ENCODE assay signal across 21 mouse cellular contexts in the genomic region with DNA sequence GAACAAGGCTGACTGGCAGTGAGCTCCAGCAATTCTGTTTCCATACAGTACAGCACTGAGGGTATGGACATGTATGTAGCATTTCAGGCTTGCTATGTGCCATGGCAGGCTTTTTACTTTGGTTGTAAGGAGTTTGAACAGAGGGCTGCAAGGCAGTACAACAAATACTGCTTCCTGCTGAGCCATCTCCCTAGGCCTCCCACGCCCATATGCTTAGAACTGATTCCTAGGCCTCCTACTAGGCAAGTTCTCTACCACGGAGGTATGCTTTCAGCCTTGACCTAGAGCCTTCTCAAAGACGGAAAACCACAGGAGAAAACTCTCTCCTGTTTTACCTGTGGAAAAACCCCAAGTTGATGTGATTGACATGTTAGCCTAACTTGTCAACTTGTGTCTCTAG.
A peak's percentile ranks its signal among the peaks of the same experiment; 100 is the strongest.
DNase-seq lines count a peak whose midpoint lies in the region; ATAC-seq lines count a peak whose summit lies in the region.
"Had no signal": no experiment of that assay in that cellular context is flagged by ENCODE, and none has a peak within 500 bp of the region (broad histone marks: within the 10 kb centered on the region; RNA-seq: fewer than 3 reads in every experiment).

No protein-coding gene starts in this region.

- H3K9me3 ChIP-seq in liver, embryonic 12.5 days (replicated peaks) = no peaks in the 10 kb centered on the region
- no peaks in the 10 kb centered on the region for H3K9me3 ChIP-seq in midbrain, embryonic 10.5 days (replicated peaks)
- H3K9me3 ChIP-seq in forebrain, embryonic 15.5 days = no peaks in the 10 kb centered on the region
- H3K9me3 ChIP-seq: embryonic facial prominence, embryonic 15.5 days; forebrain, embryonic 10.5 days; G1E; heart, embryonic 12.5 days; hindbrain, embryonic 10.5 days; hindbrain, embryonic 15.5 days had no signal

- H3K9ac ChIP-seq in liver, embryonic 12.5 days = no peak overlapping the region
- H3K9ac ChIP-seq in forebrain, embryonic 15.5 days (replicated peaks) = no peak overlapping the region
- H3K9ac ChIP-seq: embryonic facial prominence, embryonic 15.5 days; heart, embryonic 12.5 days; hindbrain, embryonic 15.5 days had no signal

- H3K4me1 ChIP-seq in liver, embryonic 12.5 days = peaks cover 37% of the 10 kb centered on the region
- no peaks in the 10 kb centered on the region for H3K4me1 ChIP-seq in midbrain, embryonic 10.5 days
- no peaks in the 10 kb centered on the region for H3K4me1 ChIP-seq in forebrain, embryonic 15.5 days
- H3K4me1 ChIP-seq: embryonic facial prominence, embryonic 15.5 days; forebrain, embryonic 10.5 days; heart, embryonic 12.5 days; hindbrain, embryonic 10.5 days; hindbrain, embryonic 15.5 days had no signal

- peak; percentile 4 for DNase-seq in right cerebral cortex, adult 18-20 months
- no peak for DNase-seq in right cerebral cortex, postnatal 14 days
- DNase-seq in ZHBTc4 (ENCODE audit: low read depth, low spot score) = peak; percentile 23
- no peak for DNase-seq in midbrain, embryonic 10.5 days (ENCODE audit: low spot score)
- no peak for DNase-seq in adrenal gland, postnatal 4 days (ENCODE audit: low spot score in 2 of 2)
- DNase-seq: adrenal gland, postnatal 14 days; cerebellum, adult 2 months; cerebellum, postnatal 10 days; embryo, embryonic 11 days; gastrocnemius, postnatal 25 days had no signal

- no peaks in the 10 kb centered on the region for H3K27me3 ChIP-seq in liver, embryonic 12.5 days (replicated peaks)
- no peaks in the 10 kb centered on the region for H3K27me3 ChIP-seq in midbrain, embryonic 10.5 days (ENCODE audit: low read depth, poor library complexity, severe bottlenecking)
- no peaks in the 10 kb centered on the region for H3K27me3 ChIP-seq in forebrain, embryonic 15.5 days
- H3K27me3 ChIP-seq: embryonic facial prominence, embryonic 15.5 days; heart, embryonic 12.5 days; hindbrain, embryonic 15.5 days had no signal

- 53% methylated on average over 3 of the region's 3 CpGs for WGBS in liver, embryonic 12.5 days (ENCODE audit: insufficient replicate concordance)
- 74% methylated on average over 3 of the region's 3 CpGs for WGBS in midbrain, embryonic 10.5 days
- 70% methylated on average over 3 of the region's 3 CpGs for WGBS in forebrain, embryonic 15.5 days

- no peak overlapping the region for H3K4me2 ChIP-seq in liver, embryonic 12.5 days
- H3K4me2 ChIP-seq in forebrain, embryonic 15.5 days (replicated peaks) = no peak overlapping the region
- H3K4me2 ChIP-seq: embryonic facial prominence, embryonic 15.5 days; heart, embryonic 12.5 days; hindbrain, embryonic 15.5 days had no signal

- no peak overlapping the region for H3K4me3 ChIP-seq in liver, embryonic 12.5 days
- H3K4me3 ChIP-seq in midbrain, embryonic 10.5 days = no peak overlapping the region
- H3K4me3 ChIP-seq in forebrain, embryonic 15.5 days = no peak overlapping the region
- H3K4me3 ChIP-seq: embryonic facial prominence, embryonic 15.5 days; erythroblast, embryonic 14.5 days; forebrain, embryonic 10.5 days; heart, embryonic 12.5 days; hindbrain, embryonic 10.5 days; hindbrain, embryonic 15.5 days had no signal

- 0 out of 2 replicates have a peak, but pooled peaks have one; percentile 36 for ATAC-seq in liver, embryonic 12.5 days
- ATAC-seq in forebrain, embryonic 15.5 days (replicated peaks) = no peak
- ATAC-seq: activated CD4-positive, CD25-positive, alpha-beta regulatory T cell, adult 4 months; forebrain, embryonic 14.5 days had no signal

- H3K27ac ChIP-seq in liver, embryonic 12.5 days = peak overlapping the region; percentile 30; the same call in 1 of the 2 replicates
- H3K27ac ChIP-seq in midbrain, embryonic 10.5 days (replicated peaks) = no peak overlapping the region
- H3K27ac ChIP-seq in forebrain, embryonic 15.5 days (replicated peaks) = no peak overlapping the region
- H3K27ac ChIP-seq: embryonic facial prominence, embryonic 15.5 days; forebrain, embryonic 10.5 days; hindbrain, embryonic 10.5 days; hindbrain, embryonic 15.5 days had no signal

- no peaks in the 10 kb centered on the region for H3K36me3 ChIP-seq in liver, embryonic 12.5 days
- no peaks in the 10 kb centered on the region for H3K36me3 ChIP-seq in midbrain, embryonic 10.5 days
- no peaks in the 10 kb centered on the region for H3K36me3 ChIP-seq in forebrain, embryonic 15.5 days
- H3K36me3 ChIP-seq: embryonic facial prominence, embryonic 15.5 days; forebrain, embryonic 10.5 days; G1E; heart, embryonic 12.5 days; hindbrain, embryonic 10.5 days; hindbrain, embryonic 15.5 days had no signal

Comparison
In these comparisons a context has a peak if more than half of its experiments do, and no peak if none do; other contexts are left out.
1. DNase-seq: peak in right cerebral cortex, adult 18-20 months (single experiment) and ZHBTc4 (single experiment); none in right cerebral cortex, postnatal 14 days (single experiment), midbrain, embryonic 10.5 days (single experiment) and adrenal gland, postnatal 4 days (0 of 2).